Mouse (Mus musculus) embryonic fibroblast, embryonic 13.5 days (primary cell): ENCODE measurements around the gene Slc35a3. TPM values are rescaled to one million over a fixed set of nuclear protein-coding genes. Genes with fewer than 3 reads are reported as not detected.
A peak's percentile ranks its signal among the peaks of the same experiment; 100 is the strongest.
"Not testable (repeated sequence)": the region's sequence is repeated elsewhere in the genome, so short reads cannot be mapped to it uniquely, and the experiment has no call there.

Experiments used
- H3K27ac ChIP-seq: 2 replicates; pipeline ENCODE4 v1.5.1; 2012; ENCODE audit warnings: low read length, control low read depth, inconsistent platforms; ENCODE audit not compliant: insufficient read depth
- H3K4me1 ChIP-seq: 2 replicates; pipeline ENCODE4 v1.6.1; 2011; ENCODE audit warnings: low read length; ENCODE audit not compliant: control insufficient read depth, insufficient read depth
- H3K4me3 ChIP-seq: 2 replicates; pipeline ENCODE4 v1.5.1; 2011; ENCODE audit warnings: mild to moderate bottlenecking, control low read depth, low read length; ENCODE audit not compliant: insufficient read depth
- CTCF ChIP-seq: IDR thresholded peaks from 2 replicates; pipeline ENCODE4 v1.5.1; 2011; ENCODE audit warnings: mild to moderate bottlenecking, control low read depth, low read length, moderate library complexity, borderline replicate concordance; ENCODE audit not compliant: insufficient read depth
- POLR2A ChIP-seq: IDR thresholded peaks from 2 replicates; pipeline ENCODE4 v1.6.1; 2011; ENCODE audit warnings: low read depth, mild to moderate bottlenecking, control low read depth, low read length, moderate library complexity
- polyA plus RNA-seq: library from polyadenylated mRNA; stranded (reverse); fragments of >200 nt; gene quantifications from 2 replicates; pipeline ENCODE4 v1.2.4, GENCODE M21; 2011; ENCODE audit warnings: low read depth; ENCODE audit not compliant: missing spikeins, insufficient read length

Slc35a3 gene
- polyA plus RNA-seq, 1 experiment: 23.7 TPM

- H3K4me1 ChIP-seq: peaks cover 8% of the 10 kb centered on the region
- H3K4me3 ChIP-seq: peak overlapping the region; percentile 100
- TF ChIP-seq CTCF: no peak
- H3K27ac ChIP-seq: peak overlapping the region; percentile 68
Measured at GRCm38 (mm10) chr3:116661288-116661869, 51.3 kb downstream of the Slc35a3 start.

DNA sequence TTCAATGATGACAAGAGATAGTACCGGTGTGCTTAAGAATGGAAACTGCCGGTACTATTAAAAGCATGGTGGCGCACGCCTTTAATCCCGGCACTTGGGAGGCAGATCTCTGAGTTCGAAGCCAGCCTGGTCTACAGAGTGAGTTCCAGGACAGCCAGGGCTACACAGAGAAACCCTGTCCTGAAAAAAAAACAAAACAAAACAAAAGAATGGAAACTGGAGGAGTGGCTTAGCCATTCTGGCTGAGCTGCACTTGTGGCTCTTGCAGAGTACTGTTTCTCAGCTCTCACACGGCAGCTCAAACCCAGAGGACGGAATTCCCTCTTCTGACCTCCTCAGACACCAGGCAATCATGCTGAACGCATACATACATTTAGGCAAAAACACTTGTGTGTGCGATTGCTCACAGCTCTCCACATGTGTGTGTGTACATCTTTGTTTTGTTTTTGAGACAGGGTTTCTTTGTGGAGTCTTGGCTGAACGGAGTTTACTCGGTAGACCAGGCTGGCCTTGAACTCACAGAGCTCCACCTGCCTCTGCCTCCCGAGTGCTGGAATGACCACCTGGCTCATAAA lies 52.7 kb downstream of the Slc35a3 start:
- Histone ChIP-seq H3K4me3 (no peak overlapping the region), H3K4me1 (peaks cover 8% of the 10 kb centered on the region), H3K27ac (no peak overlapping the region)
- TF ChIP-seq CTCF: no peak
- TF ChIP-seq POLR2A: no peak

- H3K4me1 ChIP-seq: peaks cover 8% of the 10 kb centered on the region
- TF ChIP-seq POLR2A (no peak), CTCF (no peak)
- no peak overlapping the region for H3K4me3 ChIP-seq
- no peak overlapping the region for H3K27ac ChIP-seq
Measured at GRCm38 (mm10) chr3:116658928-116659565, 53.6 kb downstream of the Slc35a3 start.

DNA sequence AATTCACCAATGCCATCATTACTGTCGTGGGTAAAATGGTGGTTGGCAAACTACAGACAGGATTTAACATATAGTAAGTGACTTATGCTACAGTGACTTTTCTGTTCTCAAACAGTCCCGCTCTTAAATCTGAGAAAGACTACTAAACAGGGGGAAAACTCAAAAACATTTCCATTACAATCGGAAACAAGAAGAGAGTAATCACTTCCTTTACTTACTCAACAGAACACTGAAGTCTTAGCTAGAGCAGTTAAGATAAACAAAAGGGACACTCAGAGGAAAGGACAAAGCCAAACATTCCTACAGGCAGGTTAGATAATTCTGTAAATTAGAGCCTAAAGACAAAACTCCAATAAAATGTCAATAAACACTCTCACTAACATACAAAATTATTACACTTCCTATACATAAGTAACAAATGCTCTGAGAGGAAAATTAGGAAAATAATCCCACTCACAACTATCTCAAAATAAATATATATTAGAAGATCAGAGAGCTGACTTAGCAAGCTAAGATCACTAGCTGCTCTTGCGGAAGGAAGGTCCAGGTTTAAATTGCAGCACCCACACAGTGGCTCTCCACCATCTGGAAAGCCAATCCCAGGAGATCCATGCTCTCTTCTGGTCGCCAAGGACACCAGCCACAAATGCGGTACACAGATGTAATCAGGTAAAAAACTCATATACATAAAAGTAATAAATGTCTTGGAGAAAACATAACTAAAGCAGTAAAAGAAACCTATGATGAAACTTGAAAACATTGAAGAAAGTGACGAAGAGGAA lies 56.3 kb downstream of the Slc35a3 start:
- no peak overlapping the region for H3K4me3 ChIP-seq
- TF ChIP-seq POLR2A (no peak), CTCF (no peak)
- H3K27ac ChIP-seq: no peak overlapping the region
- peaks cover 15% of the 10 kb centered on the region for H3K4me1 ChIP-seq

DNA sequence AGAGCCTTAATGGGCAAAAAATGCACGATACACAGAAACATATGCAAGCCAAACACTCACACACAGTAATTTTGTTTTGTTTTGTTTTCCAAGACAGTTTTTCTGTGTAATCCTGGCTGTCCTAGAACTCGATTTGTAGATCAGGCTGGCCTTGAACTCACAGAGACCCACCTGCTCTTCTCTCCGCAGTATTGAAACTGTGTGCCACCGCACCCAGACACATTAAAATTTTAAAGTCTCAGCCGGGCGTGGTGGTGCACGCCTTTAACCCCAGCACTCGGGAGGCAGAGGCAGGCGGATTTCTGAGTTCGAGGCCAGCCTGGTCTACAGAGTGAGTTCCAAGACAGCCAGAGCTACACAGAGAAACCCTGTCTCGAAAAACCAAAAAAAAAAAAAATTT lies 58.6 kb downstream of the Slc35a3 start:
- not testable (repeated sequence) for H3K27ac ChIP-seq, H3K4me3 ChIP-seq
- peaks cover 12% of the 10 kb centered on the region for H3K4me1 ChIP-seq

DNA sequence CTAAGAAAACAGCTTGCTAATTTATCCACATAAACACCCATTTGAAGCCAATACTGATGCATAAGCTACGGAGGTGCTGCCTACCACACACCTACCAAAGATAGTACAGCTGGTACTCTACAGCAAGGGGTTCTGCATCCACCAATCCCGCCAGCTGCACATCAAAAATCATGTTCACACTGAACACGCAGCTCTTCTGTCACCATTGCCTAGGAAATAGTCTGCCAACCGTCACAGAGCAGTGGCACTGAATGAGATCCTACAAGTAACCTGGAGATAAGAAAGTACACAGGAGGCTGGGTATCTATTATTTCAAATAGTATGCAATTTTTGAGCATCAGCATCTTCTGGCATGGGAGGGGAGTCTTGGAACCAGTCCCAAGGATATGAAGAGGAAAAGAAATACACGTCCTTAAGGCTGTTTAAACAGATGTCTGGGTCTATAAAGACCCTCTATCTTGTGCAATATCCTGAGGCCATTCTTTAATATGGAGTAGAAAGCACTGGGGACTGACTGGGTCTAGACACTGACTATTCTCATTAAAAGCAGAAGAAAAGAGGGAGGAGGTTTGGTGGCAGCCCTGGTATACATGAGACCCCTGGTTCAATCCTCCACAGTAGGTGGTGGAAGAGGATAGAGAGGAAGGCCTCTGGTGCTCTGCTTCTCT lies 59.2 kb downstream of the Slc35a3 start:
- H3K4me1 ChIP-seq: peaks cover 12% of the 10 kb centered on the region
- no peak overlapping the region for H3K27ac ChIP-seq
- no peak for TF ChIP-seq POLR2A
- no peak for TF ChIP-seq CTCF
- no peak overlapping the region for H3K4me3 ChIP-seq

GRCm38 (mm10) chr3:116652033-116652446 lies 60.6 kb downstream of the Slc35a3 start:
- no peak overlapping the region for H3K4me3 ChIP-seq
- TF ChIP-seq CTCF: no peak
- TF ChIP-seq POLR2A: no peak
- no peak overlapping the region for H3K27ac ChIP-seq
- peaks cover 10% of the 10 kb centered on the region for H3K4me1 ChIP-seq

GRCm38 (mm10) chr3:116650698-116651097 lies 61.9 kb downstream of the Slc35a3 start:
- TF ChIP-seq POLR2A (no peak), CTCF (no peak)
- H3K4me1 ChIP-seq: peaks cover 9% of the 10 kb centered on the region
- H3K4me3 ChIP-seq: no peak overlapping the region
- H3K27ac ChIP-seq: no peak overlapping the region

DNA sequence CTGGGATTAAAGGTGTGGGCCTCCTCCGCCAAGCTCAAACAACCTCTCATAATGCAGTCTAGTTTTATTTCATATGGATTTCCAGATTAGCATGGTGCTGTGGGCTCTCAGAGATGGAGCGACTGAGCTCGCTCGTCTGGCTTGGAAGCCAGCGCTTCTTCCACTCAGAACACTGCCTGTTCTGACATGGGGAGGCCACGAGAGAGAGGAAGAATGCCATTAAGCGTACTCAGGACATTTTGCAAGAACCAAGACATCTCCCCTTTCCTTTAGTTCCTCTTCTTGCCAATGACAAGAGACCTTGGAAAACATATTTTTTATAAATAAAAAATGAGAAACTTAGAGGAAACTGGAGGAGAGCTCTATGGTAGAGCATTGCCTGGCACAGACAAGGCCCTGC lies 63.8 kb downstream of the Slc35a3 start:
- H3K4me1 ChIP-seq: peaks cover 9% of the 10 kb centered on the region
- H3K4me3 ChIP-seq: no peak overlapping the region
- TF ChIP-seq CTCF (no peak), POLR2A (no peak)
- no peak overlapping the region for H3K27ac ChIP-seq
